Comparison of ENCODE assay signal across 18 mouse cellular contexts in the genomic region with DNA sequence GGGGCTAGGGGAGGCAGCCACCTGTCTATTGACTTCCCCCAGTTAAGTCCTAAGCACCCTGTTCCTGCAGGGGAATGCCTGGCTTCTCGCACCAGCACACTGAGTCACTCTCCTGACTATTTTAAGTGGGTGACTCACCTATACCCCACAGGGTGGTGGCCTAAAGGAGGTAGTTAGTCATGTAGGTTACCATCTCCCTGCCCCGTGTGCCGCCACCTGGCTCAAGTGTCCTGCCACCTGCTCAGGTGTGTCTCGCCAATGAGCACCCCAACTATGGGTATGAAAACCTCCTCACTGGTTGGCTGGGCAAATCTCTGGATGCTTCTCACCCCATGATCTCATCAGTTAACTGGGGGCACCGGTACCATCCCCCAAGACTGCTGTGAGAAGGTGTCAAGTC.
DNase-seq lines count a peak whose midpoint lies in the region; ATAC-seq lines count a peak whose summit lies in the region.
"Had no signal": no experiment of that assay in that cellular context is flagged by ENCODE, and none has a peak within 500 bp of the region (broad histone marks: within the 10 kb centered on the region; RNA-seq: fewer than 3 reads in every experiment).

No protein-coding gene starts in this region.

- peak; percentile 40; the same call in 1 of the 2 replicates for ATAC-seq in cerebellum, adult (ENCODE audit: insufficient number of reproducible peaks, low FRiP score, low TSS enrichment)
- ATAC-seq: CD4-positive, CD25-positive, alpha-beta regulatory T cell, adult 4 months; forebrain, embryonic 14.5 days; intestine, embryonic 16.5 days had no signal

- no peak for DNase-seq in cerebellum, postnatal 4 days (ENCODE audit: low spot score in 2 of 2)
- DNase-seq in heart, adult 11 months: peak; percentile 59
- DNase-seq in heart, postnatal 14 days: no peak
- DNase-seq in brain, adult 2 months (ENCODE audit: low read depth, low spot score): peak; percentile 73
- DNase-seq in cerebellum, adult 9-10 months: peak; percentile 21
- DNase-seq in layer of hippocampus, adult 8-10 months (ENCODE audit: low spot score in 2 of 2): no peak
- no peak for DNase-seq in right cerebral cortex, adult 2 months (ENCODE audit: low spot score in 2 of 2)
- DNase-seq: adrenal gland, adult 8-10 months; adrenal gland, postnatal 36 days; B cell, adult 2 months; gastrocnemius, postnatal 36 days; heart, adult 18-20 months; heart, postnatal 36 days; kidney, adult 8-10 months had no signal

- intact Hi-C loops in heart, postnatal 14 days (cut with DNase I): no loop called here

Comparison
In these comparisons a context has a peak if more than half of its experiments do, and no peak if none do; other contexts are left out.
1. DNase-seq: peak in heart, adult 11 months (single experiment), brain, adult 2 months (single experiment) and cerebellum, adult 9-10 months (single experiment); none in cerebellum, postnatal 4 days (0 of 2), heart, postnatal 14 days (0 of 2), layer of hippocampus, adult 8-10 months (0 of 2) and right cerebral cortex, adult 2 months (0 of 2).